Comparison of ENCODE assay signal across 8 mouse cellular contexts in the genomic region with DNA sequence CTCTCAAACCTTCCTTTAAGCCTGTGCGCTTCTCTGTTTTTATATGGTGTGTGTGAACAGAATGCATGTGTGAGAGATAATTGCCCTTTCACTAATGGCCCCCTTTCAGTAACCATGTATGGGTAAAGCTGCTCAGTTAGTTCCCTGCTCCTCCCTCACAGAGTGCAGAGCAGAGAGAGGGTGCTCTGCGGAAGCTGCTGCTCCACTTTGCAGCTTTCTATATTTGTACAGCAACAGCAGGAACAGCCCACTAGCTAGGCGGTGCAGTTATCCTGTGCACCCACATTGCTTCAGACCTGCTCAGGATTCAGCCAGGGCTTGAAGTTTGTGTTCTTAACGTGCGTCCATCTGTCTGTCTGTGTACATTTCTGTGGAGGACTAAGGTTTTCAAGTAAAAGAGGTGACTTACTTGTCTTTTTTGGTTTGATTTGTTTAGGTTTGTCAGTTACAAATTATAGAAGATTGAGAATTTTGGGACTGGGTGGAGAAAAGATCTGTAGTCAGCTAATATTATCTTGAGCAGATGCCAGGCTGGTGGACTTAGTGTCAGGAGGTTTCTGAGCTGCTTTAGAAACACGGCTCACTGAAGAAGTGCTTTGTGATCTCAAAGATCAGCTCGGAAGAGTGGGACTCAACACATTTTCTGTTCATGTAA. TPM values are rescaled to one million over a fixed set of nuclear protein-coding genes. Genes with fewer than 3 reads are reported as not detected.
A peak's percentile ranks its signal among the peaks of the same experiment; 100 is the strongest.
DNase-seq lines count a peak whose midpoint lies in the region; ATAC-seq lines count a peak whose summit lies in the region.

No protein-coding gene starts in this region.

- H3K4me1 ChIP-seq in lung, embryonic 16.5 days (replicated peaks; ENCODE audit: control insufficient read depth, insufficient read depth, low read length), result peaks cover 14% of the 10 kb centered on the region

- H3K9me3 ChIP-seq in lung, embryonic 16.5 days (ENCODE audit: control insufficient read depth, low read length), result no peaks in the 10 kb centered on the region

- H3K9ac ChIP-seq in lung, embryonic 16.5 days (ENCODE audit: low read length), result no peak overlapping the region

- intact Hi-C loops in left cerebral cortex, postnatal 4 days (cut with DNase I), result no loop called here
- intact Hi-C loops in gastrocnemius, postnatal 14 days (cut with DNase I; ENCODE audit: low total_unique reads), result no loop called here

- H3K27me3 ChIP-seq in lung, embryonic 16.5 days (ENCODE audit: control insufficient read depth, insufficient read depth, low read depth, low read length), result no peaks in the 10 kb centered on the region

- H3K27ac ChIP-seq in lung, embryonic 16.5 days (ENCODE audit: low read length), result peak overlapping the region; percentile 20; the same call in 1 of the 2 replicates

- H3K36me3 ChIP-seq in lung, embryonic 16.5 days (ENCODE audit: control insufficient read depth, insufficient read depth, low read length), result no peaks in the 10 kb centered on the region

- peak; percentile 84 for DNase-seq in left cerebral cortex, adult 11 months (ENCODE audit: low spot score)
- no peak for DNase-seq in left cerebral cortex, postnatal 4 days
- peak; percentile 59 for DNase-seq in cerebellum, adult 8-10 months
- peak; percentile 5 for DNase-seq in gastrocnemius, postnatal 14 days
- DNase-seq in layer of hippocampus, adult 8-10 months (ENCODE audit: low spot score in 2 of 2), result peak; percentile 75 to 82
- DNase-seq in testis, postnatal 14 days (ENCODE audit: low spot score), result peak; percentile 11
- DNase-seq in kidney, adult 11 months, result no peak

- WGBS in lung, embryonic 16.5 days, result 52% methylated on average over 7 of the region's 7 CpGs

- H3K4me2 ChIP-seq in lung, embryonic 16.5 days (ENCODE audit: low read depth, low read length), result no peak overlapping the region

- no peak overlapping the region for H3K4me3 ChIP-seq in lung, embryonic 16.5 days (ENCODE audit: low read length)

- peak; percentile 74 for ATAC-seq in lung, embryonic 16.5 days (ENCODE audit: low read depth)

RNA-seq across cellular contexts. Expression of a gene that starts 24.8 kb away (rescaled TPM):
- 100 to 1,000 TPM; 133 to 142 TPM for total RNA-seq in left cerebral cortex, postnatal 4 days (2021)
- total RNA-seq in gastrocnemius, postnatal 14 days (2021), result 10 to 100 TPM; 40.7 to 44.0 TPM
- total RNA-seq in layer of hippocampus, adult 8-10 months (2022), result 100 to 1,000 TPM; 119 to 137 (median 132) TPM
- polyA plus RNA-seq in lung, embryonic 16.5 days (2015; fragmentation: Nextera tagmentation; extraction: Ambion mirVana), result 71.6 and 75.9 TPM in 2 replicates

Comparison
In these comparisons a context has a peak if more than half of its experiments do, and no peak if none do; other contexts are left out.
1. DNase-seq: peak in left cerebral cortex, adult 11 months (single experiment), cerebellum, adult 8-10 months (single experiment), gastrocnemius, postnatal 14 days (single experiment), layer of hippocampus, adult 8-10 months (2 of 2) and testis, postnatal 14 days (single experiment); none in left cerebral cortex, postnatal 4 days (single experiment) and kidney, adult 11 months (single experiment).